Mouse (Mus musculus) gastrocnemius, adult 2 months (tissue): ENCODE results near the gene Hoga1. TPM values are rescaled to one million over a fixed set of nuclear protein-coding genes. Genes with fewer than 3 reads are reported as not detected.
"Not testable (repeated sequence)": the region's sequence is repeated elsewhere in the genome, so short reads cannot be mapped to it uniquely, and the experiment has no call there.

ENCODE experiments used
- DNase-seq: peaks from one replicate; pipeline ENCODE4 v3.0.0; 2022
- H3K27ac ChIP-seq: fragments of 200-600 bp; 2 replicates; pipeline ENCODE4 v1.8.1; 2022; ENCODE audit warnings: mild to moderate bottlenecking
- H3K4me3 ChIP-seq: fragments of 200-600 bp; 2 replicates; pipeline ENCODE4 v1.8.1; 2022; ENCODE audit warnings: mild to moderate bottlenecking, moderate library complexity
- CTCF ChIP-seq: fragments of 200-600 bp; IDR thresholded peaks from 2 replicates; pipeline ENCODE4 v1.8.1; 2022; ENCODE audit warnings: antibody characterized with exemption, mild to moderate bottlenecking, moderate library complexity
- intact Hi-C: fragments of 180-260 bp; cut with DNase I; formaldehyde crosslinking; loops from one replicate; pipeline ENCODE4 v1.15.1; 2025
- total RNA-seq, 2 experiments: library from RNA; stranded (reverse); gene quantifications; 2 replicates each; pipeline ENCODE4 v1.2.3; 2021

Gene Hoga1
- total RNA-seq, 2 experiments from 2014 or later, result 2.9 to 3.1 TPM

- Histone ChIP-seq H3K27ac (no peak overlapping the region), H3K4me3 (no peak overlapping the region)
- intact Hi-C loops, result no loop called here
- TF ChIP-seq CTCF, result no peak
- DNase-seq, result no peak
Observed at GRCm38 (mm10) chr19:42080469-42080868, 35.1 kb downstream of the Hoga1 start.

- intact Hi-C loops, H3K4me3 ChIP-seq, H3K27ac ChIP-seq, DNase-seq: not testable (repeated sequence)
Observed at GRCm38 (mm10) chr19:42081613-42082012, 36.2 kb downstream of the Hoga1 start.

GRCm38 (mm10) chr19:42085690-42086089 is 40.3 kb downstream of the Hoga1 start:
- Histone ChIP-seq H3K4me3 (peak overlapping the region; percentile 72), H3K27ac (no peak overlapping the region)
- no peak for TF ChIP-seq CTCF
- intact Hi-C loops, result no loop called here
- DNase-seq, result no peak

- no peak for TF ChIP-seq CTCF
- Histone ChIP-seq H3K27ac (no peak within 1 kb of the TSS), H3K4me3 (peak within 1 kb of the TSS; percentile 72)
- DNase-seq, result peak; percentile 81
- intact Hi-C loops, result no loop called here
Observed at GRCm38 (mm10) chr19:42086166-42086565, 40.8 kb downstream of the Hoga1 start, which contains the start of gene Morn4. Morn4 (minus strand) TSS chr19:42086357.

DNA sequence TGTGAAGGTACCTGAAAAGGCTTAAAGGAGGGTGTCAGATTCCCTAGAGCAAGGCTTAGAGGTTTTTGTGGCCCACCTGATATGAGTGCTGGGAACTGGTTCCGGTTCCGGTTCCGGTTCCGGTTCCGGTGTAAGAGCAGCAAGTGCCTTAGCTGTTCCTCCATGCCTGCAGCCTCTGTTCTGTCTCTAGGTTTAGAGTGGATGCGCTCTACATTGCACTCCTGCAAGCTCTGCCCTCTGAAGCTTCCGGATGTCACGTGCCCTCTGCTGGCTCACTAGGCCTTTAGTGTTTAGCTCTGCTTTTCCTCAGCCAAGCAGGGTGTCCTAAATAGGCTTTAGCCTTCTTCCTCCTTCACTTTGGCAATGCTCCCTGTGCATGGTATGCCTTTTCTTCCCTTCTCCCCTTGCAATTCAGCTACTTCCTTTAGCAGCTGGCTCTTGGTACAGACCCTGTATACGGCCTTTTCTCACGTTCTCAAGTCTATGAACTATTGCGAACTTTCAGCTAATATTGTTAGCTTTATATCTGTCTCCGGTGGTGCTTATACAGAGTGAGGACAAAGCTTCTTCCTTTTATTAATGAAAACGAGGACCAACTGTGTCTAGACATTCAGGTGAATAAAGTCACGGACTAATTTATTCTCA is 43.8 kb downstream of the Hoga1 start:
- peak; percentile 73 for DNase-seq
- H3K27ac ChIP-seq, result peak overlapping the region; percentile 95
- peak overlapping the region; percentile 89 for H3K4me3 ChIP-seq
- intact Hi-C loops, result no loop called here
- TF ChIP-seq CTCF, result no peak

- intact Hi-C loops, result loop anchor here (2.0 kb wide), 1 partner anchor 39 kb away; the partner anchor contains the start of gene Avpi1
- peak; percentile 100 for DNase-seq
Observed at GRCm38 (mm10) chr19:42089748-42090595, 44.6 kb downstream of the Hoga1 start, which contains the start of gene Pi4k2a. Pi4k2a (plus strand) TSS chr19:42090470.

DNA sequence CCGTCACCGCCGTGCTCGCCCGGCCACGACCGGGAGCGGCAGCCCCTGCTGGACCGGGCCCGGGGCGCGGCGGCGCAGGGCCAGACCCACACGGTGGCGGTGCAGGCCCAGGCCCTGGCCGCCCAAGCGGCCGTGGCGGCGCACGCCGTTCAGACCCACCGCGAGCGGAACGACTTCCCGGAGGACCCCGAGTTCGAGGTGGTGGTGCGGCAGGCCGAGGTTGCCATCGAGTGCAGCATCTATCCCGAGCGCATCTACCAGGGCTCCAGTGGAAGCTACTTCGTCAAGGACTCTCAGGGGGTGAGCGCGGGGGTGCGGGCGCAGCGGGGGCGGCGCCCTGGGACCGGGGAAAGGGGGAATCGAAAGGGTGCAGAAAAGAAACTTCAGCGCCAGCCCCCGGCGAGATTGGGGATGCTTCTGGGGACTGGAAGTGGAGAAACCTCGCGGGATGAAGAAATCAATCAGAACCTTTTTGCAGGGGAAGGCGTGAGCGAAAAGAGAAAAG is 45.3 kb downstream of the Hoga1 start:
- H3K27ac ChIP-seq, result peak overlapping the region; percentile 95
- intact Hi-C loops, result loop anchor here (2.0 kb wide), 1 partner anchor 38 kb away; the partner anchor contains the start of gene Avpi1
- TF ChIP-seq CTCF, result no peak
- peak overlapping the region; percentile 89 for H3K4me3 ChIP-seq
- DNase-seq, result no peak

More at GRCm38 (mm10) chr19:42089748-42090595, 44.6 kb downstream of the Hoga1 start, which contains the start of gene Pi4k2a:
- TF ChIP-seq CTCF, result no peak; the same call in 1 of the 2 replicates
- Histone ChIP-seq H3K27ac (peak within 1 kb of the TSS; percentile 95), H3K4me3 (peak within 1 kb of the TSS; percentile 89)

- Histone ChIP-seq H3K27ac (peak overlapping the region; percentile 31), H3K4me3 (no peak overlapping the region)
- intact Hi-C loops, result no loop called here
Observed at GRCm38 (mm10) chr19:42099406-42099805, 54.0 kb downstream of the Hoga1 start.

GRCm38 (mm10) chr19:42104681-42105080 is 59.3 kb downstream of the Hoga1 start:
- intact Hi-C loops, result no loop called here
- no peak for DNase-seq
- TF ChIP-seq CTCF, result no peak
- no peak overlapping the region for H3K4me3 ChIP-seq
- H3K27ac ChIP-seq, result no peak overlapping the region

More at GRCm38 (mm10) chr19:42099406-42099805, 54.0 kb downstream of the Hoga1 start:
- no peak for TF ChIP-seq CTCF
- DNase-seq, result no peak

GRCm38 (mm10) chr19:42115783-42116335 is 70.4 kb downstream of the Hoga1 start:
- no peak for TF ChIP-seq CTCF
- no peak overlapping the region for H3K27ac ChIP-seq
- DNase-seq, result no peak
- intact Hi-C loops, result no loop called here
- H3K4me3 ChIP-seq, result no peak overlapping the region

DNA sequence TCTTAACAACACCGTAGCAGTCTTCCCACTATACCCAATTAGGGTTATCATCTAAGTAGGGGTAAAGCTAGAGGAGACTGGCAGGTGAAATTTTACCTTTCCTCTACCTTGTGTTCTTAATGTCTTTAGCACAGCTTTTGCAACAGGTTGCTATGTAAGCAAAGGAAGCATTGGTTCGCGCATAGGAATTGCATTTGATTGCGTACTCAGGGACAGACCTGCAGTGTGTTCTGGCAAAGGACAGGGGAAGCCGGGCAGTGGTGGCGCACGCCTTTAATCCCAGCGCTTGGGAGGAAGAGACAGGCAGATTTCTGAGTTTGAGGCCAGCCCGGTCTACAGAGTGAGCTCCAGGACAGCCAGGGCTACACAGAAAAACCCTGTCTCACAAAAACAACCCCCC is 72.7 kb downstream of the Hoga1 start:
- TF ChIP-seq CTCF, result no peak
- Histone ChIP-seq H3K27ac (no peak overlapping the region), H3K4me3 (no peak overlapping the region)
- DNase-seq, result no peak
- intact Hi-C loops, result no loop called here

GRCm38 (mm10) chr19:42118596-42118995 is 73.2 kb downstream of the Hoga1 start:
- TF ChIP-seq CTCF, result no peak
- Histone ChIP-seq H3K4me3 (no peak overlapping the region), H3K27ac (no peak overlapping the region)
- intact Hi-C loops, result no loop called here
- DNase-seq, result no peak
